Mouse (Mus musculus) layer of hippocampus, adult 11-12 months (tissue): ENCODE measurements around the gene Gm16485.
A peak's percentile ranks its signal among the peaks of the same experiment; 100 is the strongest.

Experiments used
- DNase-seq: peaks from one replicate; pipeline ENCODE4 v3.0.0; 2022; ENCODE audit warnings: low spot score

The Gm16485 gene

GRCm38 (mm10) chr9:8971491-8971890 is at the start of gene Gm16485:
TSS of gene Gm16485 (plus strand) at chr9:8971791.
- DNase-seq = no peak

- DNase-seq = no peak
These were observed 44.0 kb upstream of the Gm16485 start for GRCm38 (mm10) chr9:8927561-8927960.

GRCm38 (mm10) chr9:8937753-8938152 is 33.8 kb upstream of the Gm16485 start:
- no peak for DNase-seq

- no peak for DNase-seq
These were observed 18.3 kb upstream of the Gm16485 start for GRCm38 (mm10) chr9:8953306-8953705.

- DNase-seq = peak; percentile 43
These were observed 7.0 kb upstream of the Gm16485 start for GRCm38 (mm10) chr9:8964512-8965133.

GRCm38 (mm10) chr9:8970240-8970639 is 1.4 kb upstream of the Gm16485 start:
- DNase-seq = no peak

- peak; percentile 11 for DNase-seq
These were observed 6.2 kb downstream of the Gm16485 start for GRCm38 (mm10) chr9:8977775-8978174.

- no peak for DNase-seq
These were observed 10.7 kb downstream of the Gm16485 start for GRCm38 (mm10) chr9:8982315-8982714.

- DNase-seq = no peak
These were observed 24.9 kb downstream of the Gm16485 start for GRCm38 (mm10) chr9:8996494-8996893.

- DNase-seq = no peak
These were observed 29.6 kb downstream of the Gm16485 start for GRCm38 (mm10) chr9:9001170-9001569.

- no peak for DNase-seq
These were observed 43.5 kb downstream of the Gm16485 start for GRCm38 (mm10) chr9:9015108-9015507.
